Mouse (Mus musculus) neural tube, embryonic 15.5 days (tissue): ENCODE data around the gene Grid1. TPM values are rescaled to one million over a fixed set of nuclear protein-coding genes. Genes with fewer than 3 reads are reported as not detected.

ENCODE experiments used
- ATAC-seq: fragments of 200-750 bp; cut with Nextera tagmentation; 2 replicates; pipeline ENCODE4 v1.8.0; 2017; ENCODE audit warnings: mild to moderate bottlenecking, moderate TSS enrichment, moderate library complexity; ENCODE audit not compliant: low FRiP score
- H3K27ac ChIP-seq: fragments of 300-500 bp; sonication (generic); replicated peaks from 2 replicates; pipeline ENCODE4 v1.5.1; 2015; ENCODE audit warnings: mild to moderate bottlenecking, inconsistent platforms
- H3K27me3 ChIP-seq: fragments of 300-500 bp; sonication (generic); replicated peaks from 2 replicates; pipeline ENCODE4 v1.6.1; 2015; ENCODE audit warnings: inconsistent platforms
- H3K36me3 ChIP-seq: fragments of 300-500 bp; sonication (generic); 2 replicates; pipeline ENCODE4 v1.6.1; 2015; ENCODE audit warnings: inconsistent platforms
- H3K4me1 ChIP-seq: fragments of 300-500 bp; sonication (generic); 2 replicates; pipeline ENCODE4 v1.6.1; 2015; ENCODE audit warnings: inconsistent platforms
- H3K4me2 ChIP-seq: fragments of 300-500 bp; sonication (generic); 2 replicates; pipeline ENCODE4 v1.6.1; 2015; ENCODE audit warnings: inconsistent platforms, mild to moderate bottlenecking, moderate library complexity
- H3K4me3 ChIP-seq: fragments of 300-500 bp; sonication (generic); replicated peaks from 2 replicates; pipeline ENCODE4 v1.5.1; 2015; ENCODE audit warnings: mild to moderate bottlenecking, inconsistent platforms
- H3K9ac ChIP-seq: fragments of 300-500 bp; sonication (generic); replicated peaks from 2 replicates; pipeline ENCODE4 v1.6.1; 2015; ENCODE audit warnings: mild to moderate bottlenecking, inconsistent platforms
- H3K9me3 ChIP-seq: fragments of 300-500 bp; sonication (generic); replicated peaks from 2 replicates; pipeline ENCODE4 v1.6.1; 2016; ENCODE audit warnings: inconsistent platforms
- WGBS: fragments of 180-500 bp; shearing (Covaris S2); methylation state at CpG from one replicate; pipeline ENCODE4 v1.1.7; 2015; ENCODE audit warnings: mixed read lengths; 5-methylcytosine and 5-hydroxymethylcytosine counted together
- polyA plus RNA-seq: library from polyadenylated mRNA; unstranded; fragments of >200 nt; fragmentation: Nextera tagmentation; extraction: Ambion mirVana; gene quantifications from 2 replicates; pipeline ENCODE4 v1.2.1, GENCODE M21; 2015

The Grid1 gene
- polyA plus RNA-seq, 1 experiment from 2014 or later, result 8.3 TPM

DNA sequence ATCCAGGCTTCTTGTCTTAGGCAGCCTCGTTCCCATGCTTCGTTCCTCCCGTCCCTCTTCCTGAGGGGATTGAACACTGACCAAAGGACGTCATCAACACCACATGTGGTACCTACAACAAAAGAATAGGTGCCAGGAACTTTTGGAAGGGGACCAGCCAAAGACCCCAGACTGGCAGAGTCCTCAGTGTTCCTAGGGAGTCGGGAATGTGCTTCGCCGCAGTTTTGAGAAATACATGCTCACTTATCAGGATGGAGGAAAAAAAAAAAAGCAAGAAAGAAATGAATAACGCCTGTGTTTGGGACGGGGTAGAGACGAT, 8.5 kb upstream of the Grid1 start:
- Histone ChIP-seq H3K27ac (no peak overlapping the region), H3K4me1 (0 out of 2 replicates have a peak, but pooled peaks cover 4% of the 10 kb centered on the region), H3K4me3 (no peak overlapping the region), H3K4me2 (no peak overlapping the region), H3K27me3 (peaks cover 12% of the 10 kb centered on the region), H3K9ac (no peak overlapping the region), H3K9me3 (no peaks in the 10 kb centered on the region), H3K36me3 (no peaks in the 10 kb centered on the region)
- ATAC-seq, result no peak
- 78% methylated on average over 10 of the region's 10 CpGs for WGBS

DNA sequence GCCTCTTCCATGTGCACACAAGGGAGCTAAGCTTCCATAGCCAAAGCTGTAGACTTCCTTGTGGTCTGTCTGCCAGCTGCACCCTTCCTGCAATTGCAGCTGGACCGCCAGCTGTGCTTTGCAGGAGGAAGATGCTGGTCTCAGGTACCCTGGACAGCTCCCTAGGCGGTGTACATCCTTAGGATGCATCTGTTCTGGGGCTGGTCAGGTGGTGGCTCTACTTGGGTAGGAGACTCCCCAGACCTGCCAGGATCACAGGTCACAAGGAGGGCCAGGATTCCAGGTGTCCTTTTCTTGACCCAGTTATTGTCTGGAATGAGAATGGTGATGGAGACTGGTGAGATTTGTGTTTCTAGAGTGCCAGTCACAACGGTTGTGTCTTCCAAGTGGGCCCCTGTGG, 3.6 kb upstream of the Grid1 start:
- WGBS, result 31% methylated on average over 3 of the region's 3 CpGs
- H3K4me2 ChIP-seq, result no peak overlapping the region

DNA sequence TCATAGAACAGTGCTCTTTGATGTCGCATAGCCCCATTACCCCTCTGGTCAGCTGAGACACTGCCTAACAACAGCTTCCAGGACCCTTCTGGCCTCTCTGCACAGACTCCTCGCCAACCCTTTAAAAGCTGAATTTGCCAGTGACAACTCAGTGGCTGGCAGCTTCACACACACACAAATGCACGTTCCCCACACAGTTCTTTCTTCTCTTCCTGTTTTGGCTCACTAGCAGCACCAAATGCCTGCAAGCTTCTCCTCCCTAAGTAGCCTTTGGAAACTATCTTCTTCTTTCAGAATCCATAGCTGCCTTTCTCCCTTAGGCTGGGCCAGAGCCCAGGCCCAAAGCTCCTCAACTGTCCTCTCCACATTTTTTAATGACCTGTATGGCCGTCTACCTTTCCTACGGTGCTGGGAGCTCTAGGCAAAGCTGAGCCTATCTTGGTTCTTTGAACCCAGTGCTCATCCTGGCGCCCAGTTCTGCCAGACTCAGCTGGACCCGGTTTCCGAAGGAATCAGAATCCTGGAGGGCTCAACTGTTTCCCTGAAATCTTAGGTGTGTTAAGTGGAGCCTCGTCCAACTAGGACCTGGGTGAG, 1.4 kb upstream of the Grid1 start:
- Histone ChIP-seq H3K4me2 (peak overlapping the region; percentile 78), H3K4me3 (peak overlapping the region; percentile 82), H3K27ac (peak overlapping the region; percentile 90; the same call in 1 of the 2 replicates), H3K4me1 (peaks cover 47% of the 10 kb centered on the region), H3K9me3 (no peaks in the 10 kb centered on the region), H3K36me3 (no peaks in the 10 kb centered on the region), H3K9ac (peak overlapping the region; percentile 96; the same call in 1 of the 2 replicates), H3K27me3 (peaks cover 36% of the 10 kb centered on the region)
- ATAC-seq, result no peak
- WGBS, result 4% methylated on average over 9 of the region's 9 CpGs

More for the DNA sequence above, 3.6 kb upstream of the Grid1 start:
- no peak overlapping the region for H3K4me3 ChIP-seq
- no peaks in the 10 kb centered on the region for H3K36me3 ChIP-seq
- no peak for ATAC-seq
- peaks cover 33% of the 10 kb centered on the region for H3K27me3 ChIP-seq
- no peak overlapping the region for H3K27ac ChIP-seq
- no peaks in the 10 kb centered on the region for H3K9me3 ChIP-seq
- H3K4me1 ChIP-seq, result peaks cover 26% of the 10 kb centered on the region
- no peak overlapping the region for H3K9ac ChIP-seq

DNA sequence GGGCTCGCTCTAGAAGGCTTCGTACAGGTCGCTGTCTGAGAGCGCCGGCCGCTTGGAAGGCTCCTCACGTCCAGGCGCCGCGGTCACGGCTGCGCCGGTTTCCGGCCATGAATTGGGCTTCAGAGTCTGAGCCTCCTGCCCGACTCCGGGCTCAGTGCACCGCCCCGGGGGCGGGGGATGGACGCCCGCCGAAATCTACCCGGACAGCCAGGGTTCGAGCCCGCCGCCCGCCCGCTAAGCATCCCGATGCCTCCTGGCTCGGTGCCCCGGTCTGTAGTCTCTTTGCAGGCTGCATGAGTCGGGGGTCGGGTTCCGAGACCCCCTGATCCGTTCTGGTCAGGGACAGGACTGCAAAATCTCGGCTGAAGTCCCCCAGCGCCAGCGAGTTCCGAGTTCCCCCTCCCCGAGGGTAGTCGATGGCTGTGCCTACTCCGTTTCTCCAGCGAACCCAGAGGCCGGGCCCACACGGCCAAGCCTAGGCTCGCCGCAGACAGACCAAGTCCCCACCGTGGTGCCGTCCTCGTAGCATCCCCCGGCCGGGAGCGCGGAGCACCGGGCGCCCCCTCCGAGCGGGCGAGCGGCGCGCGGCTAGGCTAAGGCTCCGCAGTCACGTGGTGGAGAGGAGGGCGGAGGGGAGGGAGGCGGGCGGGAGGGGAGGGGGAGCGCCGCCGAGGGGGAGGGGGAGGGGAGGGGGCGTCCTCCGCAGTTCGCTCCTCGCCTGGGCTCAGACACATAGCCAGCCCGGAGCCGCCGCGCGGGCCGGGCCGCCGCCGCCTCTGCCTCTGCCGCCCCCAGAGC, 588 bp upstream of the Grid1 start:
- Histone ChIP-seq H3K4me2 (peak overlapping the region; percentile 78), H3K27ac (peak overlapping the region; percentile 90), H3K9me3 (no peaks in the 10 kb centered on the region), H3K36me3 (no peaks in the 10 kb centered on the region), H3K9ac (peak overlapping the region; percentile 96), H3K4me3 (peak overlapping the region; percentile 82), H3K27me3 (peaks cover 33% of the 10 kb centered on the region), H3K4me1 (peaks cover 50% of the 10 kb centered on the region)
- WGBS, result under 1% methylated on average over 70 of the region's 85 CpGs
- ATAC-seq, result peak; percentile 89

DNA sequence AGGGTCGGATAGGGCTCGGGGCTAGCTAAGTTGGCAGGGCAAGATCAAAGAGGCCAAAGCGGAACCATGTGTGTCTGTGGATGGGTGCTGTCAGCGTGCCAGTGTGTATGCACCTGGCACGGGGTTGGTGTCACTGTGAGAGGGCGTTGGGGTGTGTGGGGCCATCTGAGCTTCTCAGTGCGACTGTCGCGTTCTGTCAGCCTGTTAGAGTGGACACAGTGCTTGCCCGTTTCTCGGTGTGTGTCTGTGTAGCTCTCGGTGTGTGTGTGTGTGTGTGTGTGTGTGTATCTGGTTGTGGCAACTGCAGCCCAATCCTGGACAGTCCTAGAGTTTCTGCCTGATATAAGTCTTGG, 721 bp downstream of the Grid1 start:
- H3K36me3 ChIP-seq, result no peaks in the 10 kb centered on the region
- peak overlapping the region; percentile 96 for H3K9ac ChIP-seq
- peak overlapping the region; percentile 78 for H3K4me2 ChIP-seq
- H3K4me3 ChIP-seq, result peak overlapping the region; percentile 82
- 2% methylated on average over 12 of the region's 12 CpGs for WGBS
- no peak for ATAC-seq
- H3K9me3 ChIP-seq, result no peaks in the 10 kb centered on the region
- H3K4me1 ChIP-seq, result peaks cover 50% of the 10 kb centered on the region
- H3K27ac ChIP-seq, result peak overlapping the region; percentile 90
- H3K27me3 ChIP-seq, result peaks cover 32% of the 10 kb centered on the region

DNA sequence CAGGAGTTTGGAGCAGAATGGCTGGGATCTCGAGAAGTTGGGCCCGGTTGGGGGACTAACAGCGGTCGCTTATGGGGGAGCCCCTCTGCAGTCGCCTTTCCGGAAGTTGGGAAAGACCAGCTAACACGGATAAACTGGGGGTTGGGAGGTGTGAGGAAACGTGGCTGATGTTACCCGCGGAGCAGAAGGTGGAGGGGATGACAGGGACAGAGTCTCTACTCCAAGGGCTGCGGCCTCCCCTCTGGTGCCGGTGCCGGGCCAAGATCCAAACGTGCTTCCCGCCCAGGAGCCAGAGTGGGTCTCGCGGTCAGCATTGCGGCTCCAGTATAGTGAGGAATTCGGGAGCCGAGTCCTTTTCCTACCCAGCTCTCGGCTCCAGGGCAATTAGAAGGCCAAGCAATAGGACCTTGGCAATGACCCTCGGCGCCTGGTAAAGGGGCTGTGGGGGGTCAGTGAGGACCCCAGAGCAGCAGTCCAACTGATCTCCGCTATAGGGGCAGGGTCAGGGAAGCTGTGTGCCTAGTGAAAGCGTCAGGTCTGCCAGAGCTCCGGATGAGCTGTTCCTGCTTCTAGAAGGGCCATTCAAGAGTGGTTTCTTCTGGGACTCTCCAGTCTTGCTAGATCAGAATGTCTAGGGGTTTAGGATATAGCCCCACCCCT, 1.4 kb downstream of the Grid1 start:
- 0 out of 2 replicates have a peak overlapping the region, but pooled peaks have one; percentile 90 for H3K27ac ChIP-seq
- H3K4me1 ChIP-seq, result peaks cover 56% of the 10 kb centered on the region
- H3K4me2 ChIP-seq, result peak overlapping the region; percentile 78
- no peak for ATAC-seq
- H3K36me3 ChIP-seq, result no peaks in the 10 kb centered on the region
- H3K9ac ChIP-seq, result peak overlapping the region; percentile 96
- peak overlapping the region; percentile 82 for H3K4me3 ChIP-seq
- H3K27me3 ChIP-seq, result peaks cover 27% of the 10 kb centered on the region
- WGBS, result 4% methylated on average over 26 of the region's 26 CpGs
- no peaks in the 10 kb centered on the region for H3K9me3 ChIP-seq

DNA sequence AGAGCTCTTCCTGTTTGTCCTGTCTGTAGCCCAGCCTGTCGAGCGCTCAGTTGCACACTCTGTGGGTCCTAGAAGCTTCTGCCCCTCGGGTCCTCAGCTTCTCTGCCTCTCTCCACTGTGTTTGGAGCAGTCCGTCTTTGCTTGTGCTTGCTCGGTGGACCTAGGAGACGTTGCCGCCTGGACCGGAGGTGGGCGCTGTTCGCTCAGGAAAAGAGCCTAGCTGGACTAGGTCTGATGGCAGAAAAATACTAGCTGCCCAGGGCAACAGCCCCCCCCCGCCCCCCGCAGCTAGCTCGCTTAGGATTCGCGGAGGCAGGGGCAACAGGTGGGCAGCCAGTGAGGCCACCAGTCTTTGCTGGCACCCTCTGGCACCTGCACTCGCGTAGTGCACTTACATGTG, 3.2 kb downstream of the Grid1 start:
- Histone ChIP-seq H3K9me3 (no peaks in the 10 kb centered on the region), H3K4me3 (peak overlapping the region; percentile 82), H3K9ac (peak overlapping the region; percentile 51), H3K4me1 (peaks cover 55% of the 10 kb centered on the region), H3K27ac (0 out of 2 replicates have a peak overlapping the region, but pooled peaks have one; percentile 9), H3K36me3 (no peaks in the 10 kb centered on the region), H3K4me2 (peak overlapping the region; percentile 78), H3K27me3 (peaks cover 8% of the 10 kb centered on the region)
- WGBS, result 3% methylated on average over 17 of the region's 17 CpGs
- ATAC-seq, result peak; percentile 45; the same call in 1 of the 2 replicates

DNA sequence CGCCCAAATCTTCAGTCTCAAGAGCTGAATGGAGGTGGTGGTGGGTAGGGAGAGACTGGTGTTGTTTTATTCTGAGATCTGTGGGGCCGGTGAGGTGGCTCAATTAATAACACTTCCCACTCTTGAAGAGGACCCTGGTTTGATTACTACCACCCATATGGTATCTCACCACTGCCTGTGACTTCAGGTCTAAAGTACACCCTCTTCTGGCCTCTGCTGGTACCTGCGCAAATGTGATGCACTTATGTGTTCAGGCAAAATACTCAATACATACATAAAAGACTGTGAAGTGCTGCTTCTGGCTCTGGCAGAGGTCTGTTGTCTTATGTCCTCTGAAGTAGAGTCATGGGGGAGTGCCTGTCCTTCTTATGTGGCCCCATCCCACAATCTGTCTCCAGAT, 4.3 kb downstream of the Grid1 start:
- H3K27me3 ChIP-seq, result 0 out of 2 replicates have a peak, but pooled peaks cover 3% of the 10 kb centered on the region
- 83% methylated on average over 3 of the region's 3 CpGs for WGBS
- no peaks in the 10 kb centered on the region for H3K9me3 ChIP-seq
- H3K27ac ChIP-seq, result no peak overlapping the region
- H3K9ac ChIP-seq, result no peak overlapping the region
- H3K4me3 ChIP-seq, result no peak overlapping the region
- peaks cover 45% of the 10 kb centered on the region for H3K4me1 ChIP-seq
- H3K4me2 ChIP-seq, result 0 out of 2 replicates have a peak overlapping the region, but pooled peaks have one; percentile 78
- ATAC-seq, result no peak
- no peaks in the 10 kb centered on the region for H3K36me3 ChIP-seq

DNA sequence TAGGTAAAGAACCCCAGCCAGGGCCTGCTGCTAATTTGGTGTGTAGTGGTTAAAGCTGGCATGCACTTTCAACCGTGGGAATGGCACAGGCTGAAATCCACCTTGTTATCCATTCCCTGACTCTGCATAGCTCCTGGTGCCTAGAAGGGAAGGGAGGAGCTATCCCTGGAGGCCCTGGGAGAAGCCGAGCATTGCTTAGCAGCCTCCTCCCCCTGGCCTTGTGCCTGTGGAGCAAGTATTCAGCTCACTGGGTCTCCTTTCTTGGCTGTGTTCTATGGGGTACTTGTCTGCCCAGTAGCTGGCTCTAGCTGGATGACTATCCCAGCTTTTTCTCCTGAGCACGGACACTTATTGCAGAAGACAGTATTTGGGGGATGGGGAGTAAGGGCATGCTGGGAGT, 6.0 kb downstream of the Grid1 start:
- no peak overlapping the region for H3K4me2 ChIP-seq
- ATAC-seq, result 0 out of 2 replicates have a peak, but pooled peaks have one; percentile 22
- no peak overlapping the region for H3K9ac ChIP-seq
- no peak overlapping the region for H3K4me3 ChIP-seq
- WGBS, result 31% methylated on average over 3 of the region's 3 CpGs
- no peaks in the 10 kb centered on the region for H3K36me3 ChIP-seq
- no peaks in the 10 kb centered on the region for H3K9me3 ChIP-seq
- 0 out of 2 replicates have a peak, but pooled peaks cover 3% of the 10 kb centered on the region for H3K27me3 ChIP-seq
- no peak overlapping the region for H3K27ac ChIP-seq
- H3K4me1 ChIP-seq, result peaks cover 38% of the 10 kb centered on the region

DNA sequence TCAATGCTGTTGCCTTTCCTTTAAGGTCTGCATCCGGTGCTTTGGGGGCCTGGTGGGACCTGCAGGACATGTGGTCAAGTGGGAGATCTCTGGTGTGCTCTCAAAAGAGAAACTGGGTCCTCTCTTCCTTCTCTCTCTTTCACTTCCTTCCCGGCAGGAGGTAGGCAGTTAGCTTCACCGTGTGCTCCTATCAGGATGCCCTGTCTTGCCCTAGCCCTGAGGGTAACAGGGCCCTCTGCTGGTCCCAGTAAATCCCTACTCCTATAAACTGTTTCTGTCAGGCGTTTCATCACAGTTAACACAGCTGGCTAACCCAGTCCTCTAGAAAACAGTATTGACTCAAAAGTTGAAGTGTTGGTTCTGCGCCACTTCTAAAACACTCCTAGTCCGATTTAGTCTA, 9.9 kb downstream of the Grid1 start:
- Histone ChIP-seq H3K4me2 (no peak overlapping the region), H3K9ac (no peak overlapping the region), H3K27me3 (no peaks in the 10 kb centered on the region), H3K4me3 (no peak overlapping the region), H3K4me1 (peaks cover 9% of the 10 kb centered on the region), H3K27ac (no peak overlapping the region), H3K9me3 (no peaks in the 10 kb centered on the region), H3K36me3 (no peaks in the 10 kb centered on the region)
- no peak for ATAC-seq
- 67% methylated on average over 6 of the region's 6 CpGs for WGBS

DNA sequence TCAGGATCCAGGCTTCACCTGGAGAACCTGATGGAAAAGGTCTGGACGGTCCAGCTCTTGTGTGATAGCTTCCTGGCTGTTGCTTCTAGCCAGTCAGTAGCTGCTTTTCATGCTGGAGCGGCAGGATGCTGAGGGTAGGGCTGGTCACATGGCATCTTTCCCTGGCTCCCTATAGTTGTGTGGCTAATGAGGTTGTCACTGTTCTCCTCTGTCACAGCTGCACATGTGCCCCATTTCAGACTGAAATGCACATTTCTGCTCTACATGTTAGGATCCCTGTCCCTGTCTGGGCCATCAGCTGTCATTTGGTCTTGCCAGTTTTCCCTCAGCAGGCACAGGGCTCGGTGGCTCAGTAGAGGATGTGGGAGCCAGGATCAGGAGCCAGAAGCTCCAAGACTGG, 17.2 kb downstream of the Grid1 start:
- no peaks in the 10 kb centered on the region for H3K36me3 ChIP-seq
- no peak overlapping the region for H3K4me2 ChIP-seq
- H3K27ac ChIP-seq, result no peak overlapping the region
- no peaks in the 10 kb centered on the region for H3K27me3 ChIP-seq
- 81% methylated on average over 3 of the region's 3 CpGs for WGBS
- H3K4me3 ChIP-seq, result no peak overlapping the region
- peaks cover 3% of the 10 kb centered on the region; the same call in 1 of the 2 replicates for H3K4me1 ChIP-seq
- H3K9ac ChIP-seq, result no peak overlapping the region
- H3K9me3 ChIP-seq, result no peaks in the 10 kb centered on the region
- no peak for ATAC-seq
